Mouse (Mus musculus) intestine, postnatal 0 days (tissue): ENCODE results near the gene Rere. TPM values are rescaled to one million over a fixed set of nuclear protein-coding genes. Genes with fewer than 3 reads are reported as not detected.
"Not testable (repeated sequence)": the region's sequence is repeated elsewhere in the genome, so short reads cannot be mapped to it uniquely, and the experiment has no call there.

Source experiments
- ATAC-seq: fragments of 200-750 bp; cut with Nextera tagmentation; 2 replicates; pipeline ENCODE4 v1.8.0; 2017; ENCODE audit warnings: mild to moderate bottlenecking, moderate TSS enrichment, moderate library complexity
- H3K27ac ChIP-seq: fragments of 300-500 bp; sonication (generic); 2 replicates; pipeline ENCODE4 v1.5.1; 2014; ENCODE audit warnings: mild to moderate bottlenecking, low read depth, low read length, moderate library complexity
- H3K27me3 ChIP-seq: fragments of 300-500 bp; sonication (generic); replicated peaks from 2 replicates; pipeline ENCODE4 v1.6.1; 2014; ENCODE audit warnings: low read length, mixed read lengths; ENCODE audit not compliant: control insufficient read depth, insufficient read depth
- H3K36me3 ChIP-seq: fragments of 300-500 bp; sonication (generic); 2 replicates; pipeline ENCODE4 v1.6.1; 2014; ENCODE audit warnings: mild to moderate bottlenecking, moderate library complexity; ENCODE audit not compliant: control insufficient read depth, insufficient read depth
- H3K4me1 ChIP-seq: fragments of 300-500 bp; sonication (generic); replicated peaks from 2 replicates; pipeline ENCODE4 v1.6.1; 2014; ENCODE audit warnings: antibody characterized with exemption, low read length, mixed read lengths; ENCODE audit not compliant: control insufficient read depth, insufficient read depth
- H3K4me2 ChIP-seq: fragments of 300-500 bp; sonication (generic); replicated peaks from 2 replicates; pipeline ENCODE4 v1.6.1; 2014; ENCODE audit warnings: low read depth, mild to moderate bottlenecking, moderate library complexity
- H3K4me3 ChIP-seq: fragments of 300-500 bp; sonication (generic); 2 replicates; pipeline ENCODE4 v1.5.1; 2014; ENCODE audit warnings: low read depth, low read length
- H3K9ac ChIP-seq: fragments of 300-500 bp; sonication (generic); 2 replicates; pipeline ENCODE4 v1.6.1; 2014; ENCODE audit warnings: mild to moderate bottlenecking, low read depth, low read length
- H3K9me3 ChIP-seq: fragments of 300-500 bp; sonication (generic); 2 replicates; pipeline ENCODE4 v1.6.1; 2016; ENCODE audit warnings: mixed run types; ENCODE audit not compliant: control insufficient read depth
- CTCF ChIP-seq: sonication (generic); IDR thresholded peaks from 2 replicates; pipeline ENCODE4 v1.5.1; 2016; ENCODE audit warnings: low read depth, mild to moderate bottlenecking, control low read depth, antibody characterized with exemption, moderate library complexity
- WGBS: fragments of 180-500 bp; shearing (Covaris S2); extraction: QIAGEN DNeasy Blood & Tissue Kit; methylation state at CpG from one replicate; pipeline ENCODE4 v1.1.7; 2014; 5-methylcytosine and 5-hydroxymethylcytosine counted together
- polyA plus RNA-seq: library from polyadenylated mRNA; unstranded; fragments of >200 nt; fragmentation: Nextera tagmentation; extraction: Ambion mirVana; gene quantifications from 2 replicates; pipeline ENCODE4 v1.2.1, GENCODE M21; 2015

The Rere gene
- polyA plus RNA-seq, 1 experiment from 2014 or later: 22.4 TPM

DNA sequence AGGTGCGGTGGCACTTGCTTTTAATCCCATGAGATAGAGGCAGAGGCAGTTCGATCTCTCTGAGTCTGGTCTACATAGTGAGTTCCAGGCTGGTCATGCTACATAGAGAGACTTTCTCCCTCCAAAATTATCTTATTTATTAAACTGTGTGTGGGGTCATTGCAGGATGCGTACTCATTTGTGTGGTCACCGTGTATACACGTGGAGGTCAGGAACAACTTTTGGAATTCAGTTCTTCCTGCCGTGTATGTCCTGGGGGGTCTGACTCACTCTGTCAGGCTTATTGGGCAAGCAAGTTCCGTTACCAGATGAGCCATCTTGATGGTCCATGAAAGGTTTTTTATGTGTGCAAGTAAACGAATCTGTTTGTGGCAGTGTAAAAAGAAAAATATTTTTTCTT lies 5.5 kb downstream of the Rere start:
- Histone ChIP-seq H3K4me2 (no peak overlapping the region), H3K9me3 (no peaks in the 10 kb centered on the region), H3K36me3 (no peaks in the 10 kb centered on the region), H3K27me3 (no peaks in the 10 kb centered on the region), H3K4me1 (0 out of 2 replicates have a peak, but pooled peaks cover 3% of the 10 kb centered on the region), H3K4me3 (no peak overlapping the region), H3K9ac (no peak overlapping the region), H3K27ac (no peak overlapping the region)
- TF ChIP-seq CTCF: no peak
- ATAC-seq: no peak
- 82% methylated on average over 8 of the region's 8 CpGs for WGBS

DNA sequence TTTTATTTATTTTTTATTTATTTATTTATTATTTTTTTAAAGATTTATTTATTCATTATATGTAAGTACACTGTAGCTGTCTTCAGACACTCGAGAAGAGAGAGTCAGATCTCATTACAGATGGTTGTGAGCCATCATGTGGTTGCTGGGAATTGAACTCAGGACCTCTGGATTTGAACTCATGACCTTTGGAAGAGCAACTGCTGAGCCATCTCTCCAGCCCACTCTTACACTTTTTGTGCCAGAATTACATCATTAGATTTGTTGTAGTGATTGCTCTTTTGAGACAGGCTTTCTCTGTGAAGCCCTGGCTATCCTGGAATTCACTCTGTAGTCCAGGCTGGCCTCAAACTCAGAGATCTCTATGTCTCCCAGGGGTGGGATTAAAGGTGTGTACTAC lies 6.0 kb downstream of the Rere start:
- not testable (repeated sequence) for H3K4me3 ChIP-seq, H3K4me2 ChIP-seq, H3K9me3 ChIP-seq, H3K36me3 ChIP-seq, H3K27me3 ChIP-seq, H3K27ac ChIP-seq, ATAC-seq, H3K9ac ChIP-seq, H3K4me1 ChIP-seq
- 58% methylated on average over 1 of the region's 1 CpGs for WGBS

DNA sequence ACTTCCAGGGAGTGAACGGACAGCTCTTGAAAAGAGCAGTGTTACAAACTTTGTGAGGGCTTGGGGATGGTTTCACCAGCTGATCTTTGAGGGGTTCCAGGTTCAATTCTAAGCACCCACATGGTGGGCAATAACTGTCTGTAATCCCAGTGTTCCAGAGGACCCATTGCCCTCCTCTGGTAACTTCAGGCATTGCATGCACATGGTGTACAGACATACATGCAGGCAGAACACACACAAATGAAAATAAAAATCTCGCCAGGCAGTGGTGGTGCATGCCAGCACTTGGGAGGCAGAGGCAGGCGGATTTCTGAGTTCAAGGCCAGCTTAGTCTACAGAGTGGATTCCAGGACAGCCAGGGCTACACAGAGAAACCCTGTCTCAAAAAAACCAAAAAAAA lies 10.5 kb downstream of the Rere start:
- no peaks in the 10 kb centered on the region for H3K36me3 ChIP-seq
- peak; percentile 46; the same call in 1 of the 2 replicates for TF ChIP-seq CTCF

DNA sequence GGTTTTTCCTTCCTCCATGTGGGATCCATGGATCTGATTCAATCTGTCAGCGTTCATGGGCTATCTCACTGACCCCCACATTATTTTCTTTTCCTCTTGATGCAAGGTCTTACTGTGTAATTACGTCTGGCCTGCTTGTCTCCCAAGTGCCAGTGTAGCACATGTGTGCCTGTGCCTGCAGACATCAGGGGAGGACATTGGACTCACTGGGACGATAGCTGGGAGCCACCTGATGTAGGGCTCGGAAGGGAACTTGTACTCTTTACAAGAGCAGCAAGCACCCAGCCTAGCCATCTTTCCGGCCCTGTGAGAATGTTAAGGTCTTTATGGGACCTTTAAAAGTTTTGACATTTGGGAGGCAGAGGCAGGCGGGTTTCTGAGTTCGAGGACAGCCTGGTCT lies 13.4 kb downstream of the Rere start:
- Histone ChIP-seq H3K9ac (no peak overlapping the region), H3K27ac (peak overlapping the region; percentile 35; the same call in 1 of the 2 replicates), H3K4me3 (no peak overlapping the region), H3K27me3 (no peaks in the 10 kb centered on the region), H3K4me2 (no peak overlapping the region), H3K4me1 (no peaks in the 10 kb centered on the region; the same call in 1 of the 2 replicates), H3K36me3 (no peaks in the 10 kb centered on the region), H3K9me3 (no peaks in the 10 kb centered on the region)
- WGBS: 75% methylated on average over 7 of the region's 7 CpGs
- TF ChIP-seq CTCF: no peak
- peak; percentile 68; the same call in 1 of the 2 replicates for ATAC-seq

More for the DNA sequence above, 10.5 kb downstream of the Rere start:
- H3K4me3 ChIP-seq: no peak overlapping the region
- no peaks in the 10 kb centered on the region for H3K27me3 ChIP-seq
- no peak overlapping the region for H3K4me2 ChIP-seq
- no peak for ATAC-seq
- no peak overlapping the region for H3K27ac ChIP-seq
- no peaks in the 10 kb centered on the region for H3K9me3 ChIP-seq
- 96% methylated on average over 3 of the region's 3 CpGs for WGBS
- no peak overlapping the region for H3K9ac ChIP-seq
- no peaks in the 10 kb centered on the region; the same call in 1 of the 2 replicates for H3K4me1 ChIP-seq

DNA sequence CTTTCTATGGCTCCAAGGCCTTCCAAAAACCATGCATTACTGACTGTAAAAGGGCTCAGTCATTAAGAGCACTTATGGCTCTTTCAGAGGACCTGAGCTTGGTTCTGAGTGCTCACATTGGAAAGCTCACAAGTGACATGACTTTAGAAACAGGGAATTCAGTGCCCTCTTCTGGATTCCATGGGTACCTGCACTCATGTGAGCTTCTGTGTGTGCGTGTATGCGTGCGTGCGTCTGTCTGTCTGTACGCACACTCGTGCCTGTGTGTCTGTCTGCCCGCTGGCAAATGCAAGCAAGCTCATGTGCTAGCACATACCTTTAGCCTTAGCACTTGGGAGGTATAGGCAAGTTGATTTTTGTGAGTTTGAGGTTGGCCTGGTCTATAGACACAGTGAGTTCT lies 14.5 kb downstream of the Rere start:
- H3K27ac ChIP-seq: no peak overlapping the region
- no peaks in the 10 kb centered on the region for H3K27me3 ChIP-seq
- H3K9me3 ChIP-seq: no peaks in the 10 kb centered on the region
- TF ChIP-seq CTCF: peak; percentile 60
- 96% methylated on average over 7 of the region's 7 CpGs for WGBS
- H3K9ac ChIP-seq: no peak overlapping the region
- no peaks in the 10 kb centered on the region for H3K36me3 ChIP-seq
- no peak overlapping the region for H3K4me3 ChIP-seq
- no peaks in the 10 kb centered on the region; the same call in 1 of the 2 replicates for H3K4me1 ChIP-seq
- ATAC-seq: no peak
- H3K4me2 ChIP-seq: no peak overlapping the region

DNA sequence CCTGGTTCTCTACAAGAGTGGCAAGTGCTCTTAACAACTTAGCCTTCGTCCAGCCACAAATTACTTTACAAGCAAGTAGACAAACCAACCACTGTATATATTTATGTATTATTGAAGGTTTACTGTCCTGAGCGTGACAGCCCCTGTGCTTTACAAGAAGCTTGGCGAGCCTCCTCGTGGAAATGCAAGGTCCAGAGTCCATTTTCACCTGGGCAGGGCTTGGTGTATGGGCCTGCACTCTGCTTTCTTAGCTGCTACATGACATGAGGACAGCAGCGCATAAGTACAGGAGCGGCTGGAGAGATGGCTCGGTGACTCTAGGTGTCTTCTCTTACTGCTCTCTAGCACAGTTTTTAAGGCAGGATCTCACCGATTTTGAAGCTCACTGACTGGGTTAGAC lies 21.3 kb downstream of the Rere start:
- no peaks in the 10 kb centered on the region for H3K9me3 ChIP-seq
- no peak overlapping the region for H3K4me3 ChIP-seq
- H3K27ac ChIP-seq: peak overlapping the region; percentile 70
- no peaks in the 10 kb centered on the region for H3K36me3 ChIP-seq
- H3K9ac ChIP-seq: no peak overlapping the region
- 40% methylated on average over 8 of the region's 8 CpGs for WGBS
- H3K27me3 ChIP-seq: no peaks in the 10 kb centered on the region
- H3K4me2 ChIP-seq: peak overlapping the region; percentile 35
- TF ChIP-seq CTCF: no peak
- peak; percentile 90 for ATAC-seq
- H3K4me1 ChIP-seq: 0 out of 2 replicates have a peak, but pooled peaks cover 5% of the 10 kb centered on the region

DNA sequence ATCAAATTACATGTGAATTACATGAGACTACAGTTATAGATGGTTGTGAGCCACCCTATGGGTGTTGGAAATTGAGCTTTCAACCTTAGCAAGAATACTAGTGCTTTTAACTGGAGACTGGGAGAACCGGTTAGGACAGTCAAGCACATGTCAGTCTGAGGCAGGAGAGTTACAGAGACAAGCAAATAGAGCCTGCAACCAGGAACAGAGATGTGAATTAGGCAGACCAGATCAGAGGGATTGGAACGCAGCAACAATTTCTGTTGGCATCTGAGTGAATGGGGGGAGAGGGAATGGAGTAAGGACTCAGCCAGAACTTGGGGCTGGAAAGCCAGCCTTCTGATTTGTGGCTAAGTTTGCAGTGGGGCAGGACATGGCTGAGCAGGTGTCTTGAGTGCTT lies 25.3 kb downstream of the Rere start:
- Histone ChIP-seq H3K4me2 (no peak overlapping the region), H3K9ac (no peak overlapping the region), H3K36me3 (no peaks in the 10 kb centered on the region), H3K4me3 (no peak overlapping the region), H3K9me3 (no peaks in the 10 kb centered on the region), H3K27ac (no peak overlapping the region), H3K27me3 (no peaks in the 10 kb centered on the region), H3K4me1 (peaks cover 6% of the 10 kb centered on the region; the same call in 1 of the 2 replicates)
- WGBS: 43% methylated on average over 2 of the region's 2 CpGs
- TF ChIP-seq CTCF: no peak
- ATAC-seq: 0 out of 2 replicates have a peak, but pooled peaks have one; percentile 41
